Mouse (Mus musculus) heart, embryonic 12.5 days (tissue): ENCODE measurements around the gene Esam. TPM values are rescaled to one million over a fixed set of nuclear protein-coding genes. Genes with fewer than 3 reads are reported as not detected.

Source experiments
- polyA plus RNA-seq: library from polyadenylated mRNA; unstranded; fragments of >200 nt; fragmentation: Nextera tagmentation; extraction: Ambion mirVana; gene quantifications from 2 replicates; pipeline ENCODE4 v1.2.1, GENCODE M21; 2016

The Esam gene
- polyA plus RNA-seq, 1 experiment from 2014 or later, result 54.6 TPM

Other genes with a start within 250 kb of the Esam start
- 5.4 and 5.6 TPM in 2 replicates for gene Ccdc15, start 179.6 kb upstream of the Esam start, polyA plus RNA-seq
- 0.06 TPM in 1 of 2 replicates, not detected in the other for gene Hepacam, start 160.7 kb upstream of the Esam start, polyA plus RNA-seq
- 4.6 and 6.2 TPM in 2 replicates for gene Robo4, start 126.2 kb upstream of the Esam start, polyA plus RNA-seq
- gene Robo3, start 94.8 kb upstream of the Esam start, polyA plus RNA-seq, result 0.10 and 0.20 TPM in 2 replicates
- 21.7 and 28.2 TPM in 2 replicates for gene Msantd2, start 38.8 kb upstream of the Esam start, polyA plus RNA-seq
- 1.6 and 1.9 TPM in 2 replicates for gene Vsig2, start 11.2 kb downstream of the Esam start, polyA plus RNA-seq
- 7.4 and 11.3 TPM in 2 replicates for gene Nrgn, start 24.8 kb downstream of the Esam start, polyA plus RNA-seq
- gene Siae, start 27.6 kb downstream of the Esam start, polyA plus RNA-seq, result 11.1 and 11.4 TPM in 2 replicates
- 6.2 and 6.7 TPM in 2 replicates for gene Spa17, start 85.6 kb downstream of the Esam start, polyA plus RNA-seq
- gene Tbrg1, start 129.2 kb downstream of the Esam start, polyA plus RNA-seq, result 151 and 162 TPM in 2 replicates
- 0.14 TPM in 1 of 2 replicates, not detected in the other for gene Panx3, start 141.2 kb downstream of the Esam start, polyA plus RNA-seq
- not detected in 2 replicates for gene Olfr160, start 188.2 kb downstream of the Esam start, polyA plus RNA-seq
- not detected in 2 replicates for gene Olfr874, start 217.0 kb downstream of the Esam start, polyA plus RNA-seq
- gene Olfr875, start 243.8 kb downstream of the Esam start, polyA plus RNA-seq, result not detected in 2 replicates